Mouse (Mus musculus) embryonic facial prominence, embryonic 11.5 days (tissue): ENCODE results near the gene Qrich2. TPM values are rescaled to one million over a fixed set of nuclear protein-coding genes. Genes with fewer than 3 reads are reported as not detected.
"Not testable (repeated sequence)": the region's sequence is repeated elsewhere in the genome, so short reads cannot be mapped to it uniquely, and the experiment has no call there.

Source experiments
- ATAC-seq: fragments of 200-750 bp; cut with Nextera tagmentation; replicated peaks from 2 replicates; pipeline ENCODE4 v1.8.0; 2017; ENCODE audit warnings: low read depth; ENCODE audit not compliant: insufficient number of reproducible peaks, low FRiP score, low TSS enrichment
- DNase-seq: peaks from one replicate; pipeline ENCODE4 v3.0.0-alpha.2; 2015; ENCODE audit warnings: low spot score
- H3K27ac ChIP-seq: fragments of 300-500 bp; sonication (generic); replicated peaks from 2 replicates; pipeline ENCODE4 v1.5.1; 2014; ENCODE audit warnings: mild to moderate bottlenecking, low read depth, low read length, control low read depth
- H3K27me3 ChIP-seq: fragments of 300-500 bp; sonication (generic); 2 replicates; pipeline ENCODE4 v1.6.1; 2014; ENCODE audit warnings: mild to moderate bottlenecking, low read length, moderate library complexity, mixed read lengths; ENCODE audit not compliant: control insufficient read depth, insufficient read depth
- H3K36me3 ChIP-seq: fragments of 300-500 bp; sonication (generic); replicated peaks from 2 replicates; pipeline ENCODE4 v1.6.1; 2014; ENCODE audit warnings: low read depth, mild to moderate bottlenecking, low read length, moderate library complexity, mixed read lengths; ENCODE audit not compliant: control insufficient read depth, insufficient read depth
- H3K4me1 ChIP-seq: fragments of 300-500 bp; sonication (generic); 2 replicates; pipeline ENCODE4 v1.6.1; 2014; ENCODE audit warnings: low read length, mixed read lengths; ENCODE audit not compliant: control insufficient read depth, insufficient read depth
- H3K4me2 ChIP-seq: fragments of 300-500 bp; sonication (generic); 2 replicates; pipeline ENCODE4 v1.6.1; 2014; ENCODE audit warnings: low read depth, mild to moderate bottlenecking, control low read depth, low read length, moderate library complexity
- H3K4me3 ChIP-seq: fragments of 300-500 bp; sonication (generic); 2 replicates; pipeline ENCODE4 v1.5.1; 2014; ENCODE audit warnings: low read depth, low read length, control low read depth
- H3K9ac ChIP-seq: fragments of 300-500 bp; sonication (generic); replicated peaks from 2 replicates; pipeline ENCODE4 v1.6.1; 2014; ENCODE audit warnings: mild to moderate bottlenecking, control low read depth, low read length
- H3K9me3 ChIP-seq: fragments of 300-500 bp; sonication (generic); replicated peaks from 2 replicates; pipeline ENCODE4 v1.6.1; 2016; ENCODE audit warnings: mild to moderate bottlenecking, low read length, inconsistent platforms, mixed read lengths; ENCODE audit not compliant: control insufficient read depth
- WGBS: fragments of 180-500 bp; shearing (Covaris S2); extraction: QIAGEN DNeasy Blood & Tissue Kit; methylation state at CpG from one replicate; pipeline ENCODE4 v1.1.7; 2014; 5-methylcytosine and 5-hydroxymethylcytosine counted together
- polyA plus RNA-seq: library from polyadenylated mRNA; unstranded; fragments of >200 nt; fragmentation: Nextera tagmentation; extraction: Ambion mirVana; gene quantifications from 2 replicates; pipeline ENCODE4 v1.2.1, GENCODE M21; 2014

The Qrich2 gene
- polyA plus RNA-seq, 1 experiment from 2014 or later, result not detected

- no peak overlapping the region for H3K9ac ChIP-seq
- H3K27me3 ChIP-seq, result no peaks in the 10 kb centered on the region
- 59% methylated on average over 13 of the region's 13 CpGs for WGBS
- H3K4me3 ChIP-seq, result no peak overlapping the region
- DNase-seq, result peak; percentile 10
- ATAC-seq, result no peak
- H3K9me3 ChIP-seq, result no peaks in the 10 kb centered on the region
- H3K4me2 ChIP-seq, result no peak overlapping the region
- no peaks in the 10 kb centered on the region for H3K36me3 ChIP-seq
- no peaks in the 10 kb centered on the region for H3K4me1 ChIP-seq
- H3K27ac ChIP-seq, result no peak overlapping the region
These were observed 28.6 kb upstream of the Qrich2 start for GRCm38 (mm10) chr11:116494474-116495174.

- Histone ChIP-seq H3K9me3 (no peaks in the 10 kb centered on the region), H3K4me1 (no peaks in the 10 kb centered on the region), H3K27me3 (no peaks in the 10 kb centered on the region), H3K27ac (no peak within 1 kb of the TSS), H3K4me2 (no peak within 1 kb of the TSS), H3K4me3 (no peak within 1 kb of the TSS), H3K36me3 (no peaks in the 10 kb centered on the region), H3K9ac (no peak within 1 kb of the TSS)
- ATAC-seq (no peak), DNase-seq (peak; percentile 69)
- 23% methylated on average over 4 of the region's 4 CpGs for WGBS
These were observed 27.8 kb upstream of the Qrich2 start, which contains the start of gene Prpsap1 for GRCm38 (mm10) chr11:116493795-116494252. Gene Prpsap1 (minus strand): TSS chr11:116494202.

- Histone ChIP-seq H3K27ac (no peak overlapping the region), H3K27me3 (no peaks in the 10 kb centered on the region), H3K4me3 (no peak overlapping the region), H3K36me3 (no peaks in the 10 kb centered on the region), H3K9me3 (no peaks in the 10 kb centered on the region), H3K4me1 (no peaks in the 10 kb centered on the region), H3K4me2 (no peak overlapping the region), H3K9ac (no peak overlapping the region)
- WGBS, result 85% methylated on average over 5 of the region's 5 CpGs
- no peak for ATAC-seq
- no peak for DNase-seq
These were observed 27.1 kb upstream of the Qrich2 start for GRCm38 (mm10) chr11:116493191-116493590.

- H3K9me3 ChIP-seq, H3K27me3 ChIP-seq, DNase-seq, H3K36me3 ChIP-seq, H3K4me1 ChIP-seq, ATAC-seq, H3K9ac ChIP-seq, H3K4me2 ChIP-seq, H3K4me3 ChIP-seq, H3K27ac ChIP-seq: not testable (repeated sequence)
- WGBS, result 70% methylated on average over 1 of the region's 1 CpGs
These were observed 26.5 kb upstream of the Qrich2 start for GRCm38 (mm10) chr11:116492507-116492906.

- DNase-seq (peak; percentile 17), ATAC-seq (no peak)
- H3K4me3 ChIP-seq, result no peak overlapping the region
- no peak overlapping the region for H3K4me2 ChIP-seq
- no peaks in the 10 kb centered on the region; the same call in 1 of the 2 replicates for H3K36me3 ChIP-seq
- H3K27ac ChIP-seq, result no peak overlapping the region
- no peak overlapping the region for H3K9ac ChIP-seq
- no peaks in the 10 kb centered on the region for H3K27me3 ChIP-seq
- WGBS, result 64% methylated on average over 6 of the region's 6 CpGs
- no peaks in the 10 kb centered on the region for H3K4me1 ChIP-seq
- no peaks in the 10 kb centered on the region for H3K9me3 ChIP-seq
These were observed 25.3 kb upstream of the Qrich2 start for GRCm38 (mm10) chr11:116491338-116491737.

GRCm38 (mm10) chr11:116490232-116491107 lies 24.4 kb upstream of the Qrich2 start:
- Histone ChIP-seq H3K27me3 (no peaks in the 10 kb centered on the region), H3K4me1 (no peaks in the 10 kb centered on the region), H3K9ac (peak overlapping the region; percentile 95), H3K4me2 (peak overlapping the region; percentile 76), H3K4me3 (peak overlapping the region; percentile 96), H3K27ac (peak overlapping the region; percentile 86), H3K9me3 (no peaks in the 10 kb centered on the region), H3K36me3 (peaks cover 8% of the 10 kb centered on the region; the same call in 1 of the 2 replicates)
- WGBS, result 0% methylated on average over 62 of the region's 62 CpGs
- ATAC-seq, result peak; percentile 89
- peak; percentile 95 for DNase-seq

GRCm38 (mm10) chr11:116489771-116490231 lies 23.8 kb upstream of the Qrich2 start:
- WGBS, result under 1% methylated on average over 39 of the region's 39 CpGs
- Histone ChIP-seq H3K27me3 (no peaks in the 10 kb centered on the region), H3K27ac (peak overlapping the region; percentile 86), H3K4me1 (no peaks in the 10 kb centered on the region), H3K9ac (peak overlapping the region; percentile 95), H3K4me2 (peak overlapping the region; percentile 76), H3K9me3 (no peaks in the 10 kb centered on the region), H3K4me3 (peak overlapping the region; percentile 96), H3K36me3 (peaks cover 12% of the 10 kb centered on the region)
- DNase-seq (peak; percentile 46), ATAC-seq (peak; percentile 49)
